Mouse (Mus musculus) spleen, embryonic (tissue): ENCODE results near the gene Igsf11.

Experiments used
- CTCF ChIA-PET: fragments of 350-600 bp; sonication (Branson Sonifier 250); formaldehyde crosslinking; loops from one replicate; lab custom pipeline; 2022; lab: Charles Lee

Gene Igsf11

GRCm38 (mm10) chr16:38892371-38892770, at the start of gene Igsf11:
Igsf11 (plus strand) TSS chr16:38892671.
- CTCF ChIA-PET, result no interaction called here

- CTCF ChIA-PET, result interaction anchor here (0.6 kb wide), 1 partner anchor 186 kb away, joined by 8 read pairs; no protein-coding TSS in a partner anchor
These were observed 34.2 kb upstream of the Igsf11 start for GRCm38 (mm10) chr16:38858120-38858749.

- CTCF ChIA-PET, result no interaction called here
These were observed 31.9 kb upstream of the Igsf11 start for GRCm38 (mm10) chr16:38860548-38860947.

GRCm38 (mm10) chr16:38864358-38864757, 28.1 kb upstream of the Igsf11 start:
- CTCF ChIA-PET, result no interaction called here

- CTCF ChIA-PET, result no interaction called here
These were observed 19.2 kb upstream of the Igsf11 start for GRCm38 (mm10) chr16:38873231-38873630.

- CTCF ChIA-PET, result no interaction called here
These were observed 18.0 kb upstream of the Igsf11 start for GRCm38 (mm10) chr16:38874481-38874880.

- CTCF ChIA-PET, result no interaction called here
These were observed 6.5 kb downstream of the Igsf11 start for GRCm38 (mm10) chr16:38898816-38899425.

GRCm38 (mm10) chr16:38900024-38900423, 7.6 kb downstream of the Igsf11 start:
- CTCF ChIA-PET, result no interaction called here

GRCm38 (mm10) chr16:38902111-38902778, 9.8 kb downstream of the Igsf11 start:
- CTCF ChIA-PET, result interaction anchor here (0.6 kb wide), 1 partner anchor 47 kb away, joined by 5 read pairs; no protein-coding TSS in a partner anchor

GRCm38 (mm10) chr16:38903020-38903419, 10.5 kb downstream of the Igsf11 start:
- CTCF ChIA-PET, result no interaction called here

- CTCF ChIA-PET, result no interaction called here
These were observed 11.7 kb downstream of the Igsf11 start for GRCm38 (mm10) chr16:38904202-38904601.

GRCm38 (mm10) chr16:38905911-38906310, 13.4 kb downstream of the Igsf11 start:
- CTCF ChIA-PET, result no interaction called here

- CTCF ChIA-PET, result no interaction called here
These were observed 15.8 kb downstream of the Igsf11 start for GRCm38 (mm10) chr16:38908304-38908703.

GRCm38 (mm10) chr16:38909506-38909905, 17.0 kb downstream of the Igsf11 start:
- CTCF ChIA-PET, result no interaction called here

- CTCF ChIA-PET, result no interaction called here
These were observed 17.6 kb downstream of the Igsf11 start for GRCm38 (mm10) chr16:38910088-38910487.

GRCm38 (mm10) chr16:38915451-38915850, 23.0 kb downstream of the Igsf11 start:
- CTCF ChIA-PET, result no interaction called here

GRCm38 (mm10) chr16:38916053-38916786, 23.7 kb downstream of the Igsf11 start:
- CTCF ChIA-PET, result no interaction called here

GRCm38 (mm10) chr16:38916885-38917284, 24.4 kb downstream of the Igsf11 start:
- CTCF ChIA-PET, result no interaction called here

GRCm38 (mm10) chr16:38918121-38918520, 25.6 kb downstream of the Igsf11 start:
- CTCF ChIA-PET, result no interaction called here

GRCm38 (mm10) chr16:38920488-38920887, 28.0 kb downstream of the Igsf11 start:
- CTCF ChIA-PET, result no interaction called here

GRCm38 (mm10) chr16:38924940-38925339, 32.5 kb downstream of the Igsf11 start:
- CTCF ChIA-PET, result no interaction called here

GRCm38 (mm10) chr16:38928760-38929159, 36.3 kb downstream of the Igsf11 start:
- CTCF ChIA-PET, result no interaction called here
